Mouse (Mus musculus): ENCODE measurements at regions not wholly inside any gene's neighbourhood (a gene's known extent, or its start where the extent isn't known, plus 50 kb on each side); places are given as distances from the start of the nearest gene placed in this dataset.
A peak's percentile ranks its signal among the peaks of the same experiment; 100 is the strongest.

- H3K27ac ChIP-seq (replicated peaks) = no peak overlapping the region
- H3K4me1 ChIP-seq (replicated peaks) = no peaks in the 10 kb centered on the region
- 61% methylated on average over 3 of the region's 3 CpGs for WGBS
- H3K4me2 ChIP-seq = no peak overlapping the region
- no peaks in the 10 kb centered on the region for H3K36me3 ChIP-seq
- H3K9ac ChIP-seq = no peak overlapping the region
- no peaks in the 10 kb centered on the region for H3K9me3 ChIP-seq
- 0 out of 2 replicates have a peak, but pooled peaks cover 9% of the 10 kb centered on the region for H3K27me3 ChIP-seq
- no peak for ATAC-seq (ENCODE audit: low read depth)
- H3K4me3 ChIP-seq = no peak overlapping the region
Measured at GRCm38 (mm10) chr11:52522384-52522783, 126.2 kb downstream of the 9530068E07Rik start.

GRCm38 (mm10) chr11:52523191-52523590 is 127.0 kb downstream of the 9530068E07Rik start:
- Histone ChIP-seq H3K4me2 (no peak overlapping the region), H3K9ac (no peak overlapping the region), H3K4me3 (no peak overlapping the region), H3K27me3 (0 out of 2 replicates have a peak, but pooled peaks cover 9% of the 10 kb centered on the region), H3K9me3 (no peaks in the 10 kb centered on the region), H3K4me1 (replicated peaks) (no peaks in the 10 kb centered on the region), H3K27ac (replicated peaks) (no peak overlapping the region), H3K36me3 (no peaks in the 10 kb centered on the region)
- 83% methylated on average over 4 of the region's 4 CpGs for WGBS
- ATAC-seq (ENCODE audit: low read depth) = no peak

- Histone ChIP-seq H3K27me3 (0 out of 2 replicates have a peak, but pooled peaks cover 9% of the 10 kb centered on the region), H3K36me3 (no peaks in the 10 kb centered on the region), H3K4me3 (no peak overlapping the region), H3K9me3 (no peaks in the 10 kb centered on the region), H3K4me2 (no peak overlapping the region), H3K9ac (no peak overlapping the region), H3K27ac (replicated peaks) (no peak overlapping the region), H3K4me1 (replicated peaks) (no peaks in the 10 kb centered on the region)
- no peak for ATAC-seq (ENCODE audit: low read depth)
- WGBS = 48% methylated on average over 2 of the region's 2 CpGs
Measured at GRCm38 (mm10) chr11:52523671-52524070, 127.4 kb downstream of the 9530068E07Rik start.

- Histone ChIP-seq H3K4me3 (no peak overlapping the region), H3K27ac (replicated peaks) (no peak overlapping the region)
Measured at GRCm38 (mm10) chr11:52525446-52525845, 129.2 kb downstream of the 9530068E07Rik start.

GRCm38 (mm10) chr11:52526306-52526705 is 130.1 kb downstream of the 9530068E07Rik start:
- Histone ChIP-seq H3K9me3 (no peaks in the 10 kb centered on the region), H3K36me3 (no peaks in the 10 kb centered on the region), H3K4me1 (replicated peaks) (no peaks in the 10 kb centered on the region), H3K27ac (replicated peaks) (no peak overlapping the region), H3K4me3 (no peak overlapping the region), H3K27me3 (0 out of 2 replicates have a peak, but pooled peaks cover 9% of the 10 kb centered on the region), H3K4me2 (no peak overlapping the region), H3K9ac (no peak overlapping the region)
- 86% methylated on average over 6 of the region's 6 CpGs for WGBS
- no peak for ATAC-seq (ENCODE audit: low read depth)

More at GRCm38 (mm10) chr11:52525446-52525845, 129.2 kb downstream of the 9530068E07Rik start:
- WGBS = 70% methylated on average over 6 of the region's 6 CpGs
- no peak overlapping the region for H3K9ac ChIP-seq
- no peak for ATAC-seq (ENCODE audit: low read depth)
- 0 out of 2 replicates have a peak, but pooled peaks cover 9% of the 10 kb centered on the region for H3K27me3 ChIP-seq
- H3K4me2 ChIP-seq = no peak overlapping the region
- H3K9me3 ChIP-seq = no peaks in the 10 kb centered on the region
- no peaks in the 10 kb centered on the region for H3K4me1 ChIP-seq (replicated peaks)
- H3K36me3 ChIP-seq = no peaks in the 10 kb centered on the region

- no peaks in the 10 kb centered on the region for H3K9me3 ChIP-seq
- no peaks in the 10 kb centered on the region for H3K36me3 ChIP-seq
- H3K27ac ChIP-seq (replicated peaks) = no peak overlapping the region
- H3K4me3 ChIP-seq = no peak overlapping the region
- peaks cover 22% of the 10 kb centered on the region for H3K27me3 ChIP-seq
- no peak overlapping the region for H3K4me2 ChIP-seq
- ATAC-seq (ENCODE audit: low read depth) = no peak
- 56% methylated on average over 5 of the region's 5 CpGs for WGBS
- no peak overlapping the region for H3K9ac ChIP-seq
- H3K4me1 ChIP-seq (replicated peaks) = peaks cover 8% of the 10 kb centered on the region; the same call in 1 of the 2 replicates
Measured at GRCm38 (mm10) chr11:52533379-52533778, 137.2 kb downstream of the 9530068E07Rik start.

GRCm38 (mm10) chr11:52534586-52534985 is 138.4 kb downstream of the 9530068E07Rik start:
- Histone ChIP-seq H3K4me3 (no peak overlapping the region), H3K9me3 (no peaks in the 10 kb centered on the region), H3K27ac (replicated peaks) (no peak overlapping the region), H3K4me2 (no peak overlapping the region), H3K9ac (no peak overlapping the region), H3K36me3 (no peaks in the 10 kb centered on the region), H3K27me3 (peaks cover 28% of the 10 kb centered on the region), H3K4me1 (replicated peaks) (peaks cover 8% of the 10 kb centered on the region; the same call in 1 of the 2 replicates)
- WGBS = 61% methylated on average over 13 of the region's 13 CpGs
- no peak for ATAC-seq (ENCODE audit: low read depth)

GRCm38 (mm10) chr11:52536211-52536610 is 140.0 kb downstream of the 9530068E07Rik start:
- Histone ChIP-seq H3K36me3 (no peaks in the 10 kb centered on the region), H3K9ac (no peak overlapping the region), H3K27me3 (peaks cover 28% of the 10 kb centered on the region), H3K4me2 (no peak overlapping the region), H3K27ac (replicated peaks) (no peak overlapping the region), H3K9me3 (no peaks in the 10 kb centered on the region), H3K4me3 (no peak overlapping the region), H3K4me1 (replicated peaks) (peaks cover 18% of the 10 kb centered on the region)
- no peak for ATAC-seq (ENCODE audit: low read depth)
- WGBS = 71% methylated on average over 2 of the region's 2 CpGs

- 77% methylated on average over 11 of the region's 11 CpGs for WGBS
- no peak for ATAC-seq (ENCODE audit: low read depth)
- no peak overlapping the region for H3K27ac ChIP-seq (replicated peaks)
Measured at GRCm38 (mm10) chr11:52536841-52537240, 140.6 kb downstream of the 9530068E07Rik start.

GRCm38 (mm10) chr11:52537819-52538435 is 141.7 kb downstream of the 9530068E07Rik start:
- Histone ChIP-seq H3K4me1 (replicated peaks) (peaks cover 21% of the 10 kb centered on the region), H3K27me3 (peaks cover 28% of the 10 kb centered on the region), H3K4me2 (no peak overlapping the region), H3K9me3 (no peaks in the 10 kb centered on the region), H3K9ac (no peak overlapping the region), H3K27ac (replicated peaks) (no peak overlapping the region), H3K4me3 (no peak overlapping the region), H3K36me3 (no peaks in the 10 kb centered on the region)
- 64% methylated on average over 4 of the region's 4 CpGs for WGBS
- peak; percentile 60 for ATAC-seq (ENCODE audit: low read depth)

More at GRCm38 (mm10) chr11:52536841-52537240, 140.6 kb downstream of the 9530068E07Rik start:
- peaks cover 28% of the 10 kb centered on the region for H3K27me3 ChIP-seq
- no peaks in the 10 kb centered on the region for H3K36me3 ChIP-seq
- no peak overlapping the region for H3K4me2 ChIP-seq
- no peak overlapping the region for H3K4me3 ChIP-seq
- H3K4me1 ChIP-seq (replicated peaks) = peaks cover 21% of the 10 kb centered on the region
- no peak overlapping the region for H3K9ac ChIP-seq
- no peaks in the 10 kb centered on the region for H3K9me3 ChIP-seq

GRCm38 (mm10) chr11:52541210-52541609 is 145.0 kb downstream of the 9530068E07Rik start:
- Histone ChIP-seq H3K9ac (no peak overlapping the region), H3K27me3 (peaks cover 8% of the 10 kb centered on the region; the same call in 1 of the 2 replicates), H3K4me3 (no peak overlapping the region), H3K36me3 (no peaks in the 10 kb centered on the region), H3K27ac (replicated peaks) (no peak overlapping the region), H3K4me2 (no peak overlapping the region), H3K4me1 (replicated peaks) (peaks cover 21% of the 10 kb centered on the region), H3K9me3 (no peaks in the 10 kb centered on the region)
- 57% methylated on average over 5 of the region's 5 CpGs for WGBS
- ATAC-seq (ENCODE audit: low read depth) = no peak

- Histone ChIP-seq H3K9ac (no peak overlapping the region), H3K4me1 (replicated peaks) (0 out of 2 replicates have a peak, but pooled peaks cover 3% of the 10 kb centered on the region)
- whole genome bisulfite sequencing = 70% methylated on average over 5 of the region's 5 CpGs
Measured at GRCm38 (mm10) chr11:52551451-52551850, 155.2 kb downstream of the 9530068E07Rik start.

GRCm38 (mm10) chr11:52552860-52553259 is 156.6 kb downstream of the 9530068E07Rik start:
- Histone ChIP-seq H3K9ac (no peak overlapping the region), H3K9me3 (no peaks in the 10 kb centered on the region), H3K4me2 (no peak overlapping the region), H3K36me3 (no peaks in the 10 kb centered on the region), H3K27me3 (peaks cover 16% of the 10 kb centered on the region), H3K4me1 (replicated peaks) (0 out of 2 replicates have a peak, but pooled peaks cover 3% of the 10 kb centered on the region), H3K4me3 (no peak overlapping the region), H3K27ac (replicated peaks) (no peak overlapping the region)
- ATAC-seq (ENCODE audit: low read depth) = no peak
- WGBS = 93% methylated on average over 4 of the region's 4 CpGs

More at GRCm38 (mm10) chr11:52551451-52551850, 155.2 kb downstream of the 9530068E07Rik start:
- H3K4me3 ChIP-seq = no peak overlapping the region
- ATAC-seq (ENCODE audit: low read depth) = no peak
- H3K27ac ChIP-seq (replicated peaks) = no peak overlapping the region
- H3K36me3 ChIP-seq = no peaks in the 10 kb centered on the region
- no peak overlapping the region for H3K4me2 ChIP-seq
- no peaks in the 10 kb centered on the region for H3K9me3 ChIP-seq
- H3K27me3 ChIP-seq = peaks cover 12% of the 10 kb centered on the region
